Mouse (Mus musculus) erythroblast, embryonic 14.5 days (primary cell): Measurements from ENCODE around the gene Gm45837.

Source experiments
- GATA1 ChIP-seq: IDR thresholded peaks from 2 replicates; pipeline ENCODE4 v1.6.1; 2012; ENCODE audit warnings: low read length, inconsistent platforms, mixed read lengths
- TAL1 ChIP-seq: IDR thresholded peaks from 3 replicates; pipeline ENCODE4 v1.6.1; 2012; ENCODE audit warnings: low read length, inconsistent platforms, mixed read lengths

DNA sequence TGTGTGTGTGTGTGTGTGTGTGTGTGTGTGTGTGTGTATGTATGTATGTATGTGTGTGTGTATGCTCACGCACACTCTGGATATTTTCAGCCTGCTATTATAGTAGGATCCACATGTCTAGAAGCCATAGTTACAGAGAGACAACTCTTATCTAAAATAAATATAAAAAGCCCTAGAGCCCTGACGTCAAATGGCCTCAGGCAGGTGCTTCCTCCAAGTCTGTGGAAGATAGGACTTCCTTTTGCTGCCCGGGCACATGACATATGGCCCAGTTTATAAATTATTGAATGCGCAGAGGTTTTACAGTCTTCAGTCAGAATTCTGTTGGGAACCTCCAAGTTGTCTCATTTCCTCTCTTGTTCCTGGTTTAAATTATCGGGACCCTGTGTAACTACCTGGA is 130.0 kb downstream of the Gm45837 start:
- TF ChIP-seq GATA1: no peak
- TF ChIP-seq TAL1: no peak
